Mouse (Mus musculus) 3134 (cell line): ENCODE measurements at regions not wholly inside any gene's neighbourhood (a gene's known extent, or its start where the extent isn't known, plus 50 kb on each side); places are given as distances from the start of the nearest gene placed in this dataset.
"Not testable (repeated sequence)": the region's sequence is repeated elsewhere in the genome, so short reads cannot be mapped to it uniquely, and the experiment has no call there.

ENCODE experiments used
- DNase-seq: peaks from one replicate; pipeline ENCODE4 v3.0.0-alpha.2; 2011; ENCODE audit warnings: low spot score; ENCODE audit not compliant: insufficient read length; ENCODE audit errors: extremely low read depth

GRCm38 (mm10) chr8:114030141-114030540, 103.2 kb upstream of the Nudt7 start:
- DNase-seq = not testable (repeated sequence)

GRCm38 (mm10) chr8:114052426-114052825, 80.9 kb upstream of the Nudt7 start:
- DNase-seq = peak; percentile 39

DNA sequence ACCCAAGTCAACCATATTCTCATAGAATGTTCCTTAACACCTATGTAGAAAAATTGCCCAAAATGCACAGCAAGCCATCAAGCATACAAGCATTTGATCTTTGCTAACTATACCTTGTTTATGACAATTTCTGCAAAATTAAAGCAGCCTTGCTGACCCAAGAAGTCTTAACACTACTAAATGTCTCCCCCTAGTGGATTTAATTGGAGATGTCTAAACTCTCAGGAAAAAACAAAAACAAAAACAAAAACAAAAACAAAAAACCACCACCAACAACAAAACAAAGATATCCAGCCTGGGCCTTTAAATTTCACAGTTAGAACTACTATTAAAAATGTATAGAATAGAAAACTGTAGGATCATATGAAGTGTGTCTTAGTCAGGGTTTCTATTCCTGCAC, 69.8 kb upstream of the Nudt7 start:
- no peak for DNase-seq

DNA sequence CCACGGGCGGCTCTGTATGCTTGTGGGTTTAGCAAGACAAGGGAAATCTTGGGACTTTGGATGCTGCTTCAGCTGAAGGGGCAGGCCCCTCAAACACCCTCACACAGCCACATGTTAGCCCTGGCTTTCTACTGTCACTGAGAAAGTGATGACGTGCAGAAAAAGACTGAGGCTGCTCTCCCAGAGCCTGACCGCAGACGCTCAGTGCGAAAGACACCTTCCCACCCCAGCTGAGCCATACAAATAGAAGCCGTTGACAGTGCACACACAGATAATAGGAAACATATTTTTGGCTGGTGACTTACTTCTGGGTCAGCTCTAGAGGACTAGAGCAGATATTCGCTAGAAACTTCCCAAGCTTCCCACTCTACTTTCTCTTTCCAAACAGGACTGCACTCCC, 61.0 kb upstream of the Nudt7 start:
- no peak for DNase-seq

GRCm38 (mm10) chr8:114074122-114074521, 59.2 kb upstream of the Nudt7 start:
- DNase-seq = no peak

DNA sequence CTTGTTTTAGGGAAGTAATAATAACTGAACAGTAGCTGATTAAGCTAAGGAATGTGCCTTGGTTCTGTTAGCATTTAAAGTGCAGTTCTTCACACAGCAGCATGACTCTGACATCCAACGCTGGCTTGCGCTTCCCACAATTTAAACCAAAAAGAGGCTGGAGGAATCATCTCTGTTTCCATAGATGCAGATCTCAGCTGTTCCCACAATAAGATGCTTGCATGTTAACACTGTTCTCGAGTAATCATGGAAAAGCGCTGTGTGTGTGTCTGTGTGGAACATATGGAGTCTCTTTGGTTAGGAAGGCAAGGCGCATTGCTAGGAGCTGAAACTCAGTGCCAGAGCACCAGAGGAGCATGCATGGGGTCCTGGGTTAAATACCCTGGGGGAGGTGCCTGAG, 56.7 kb upstream of the Nudt7 start:
- no peak for DNase-seq

- peak; percentile 5 for DNase-seq
These were observed 52.2 kb upstream of the Nudt7 start for GRCm38 (mm10) chr8:114081049-114081756.

GRCm38 (mm10) chr8:114081757-114082059, 51.6 kb upstream of the Nudt7 start:
- no peak for DNase-seq
